Mouse (Mus musculus) CH12.LX (cell line): ENCODE results near the gene Capn3. TPM values are rescaled to one million over a fixed set of nuclear protein-coding genes. Genes with fewer than 3 reads are reported as not detected.

Experiments
- DNase-seq: peaks from one replicate; pipeline ENCODE4 v3.0.0-alpha.2; 2013; ENCODE audit errors: extremely low read depth
- H3K27ac ChIP-seq: 2 replicates; pipeline ENCODE4 v1.5.1; 2012; ENCODE audit warnings: low read depth, mild to moderate bottlenecking, control low read depth, moderate library complexity; ENCODE audit not compliant: insufficient read depth
- H3K27me3 ChIP-seq: replicated peaks from 2 replicates; pipeline ENCODE3; 2012; ENCODE audit warnings: inconsistent platforms
- H3K36me3 ChIP-seq, 2 experiments: replicated peaks in 1 of 2; 2 replicates each; pipeline versions ENCODE3 to v1.6.1; 2012; ENCODE audit warnings: inconsistent platforms in 1 of 2, low read length in 1 of 2, mild to moderate bottlenecking in 1 of 2, mixed read lengths in 1 of 2, moderate library complexity in 1 of 2; ENCODE audit not compliant: control insufficient read depth in 1 of 2, insufficient read depth in 1 of 2
- H3K4me1 ChIP-seq, 2 experiments: 2 replicates each; pipeline ENCODE4 v1.6.1; 2012; ENCODE audit warnings: inconsistent platforms in 1 of 2, moderate library complexity in 1 of 2; ENCODE audit not compliant: insufficient read depth in 2 of 2, control insufficient read depth in 1 of 2
- H3K4me2 ChIP-seq: 2 replicates; pipeline ENCODE4 v1.6.1; 2012; ENCODE audit warnings: low read depth, mild to moderate bottlenecking, control low read depth; ENCODE audit not compliant: poor library complexity, insufficient read depth, severe bottlenecking
- H3K4me3 ChIP-seq, 3 experiments: fragments of 150-350 bp in 1 of 3; sonication (generic) in 1 of 3; replicated peaks in 1 of 3; 2 replicates each; pipeline versions ENCODE3 to v1.5.1; 2011 to 2012; ENCODE audit warnings: low read depth in 2 of 3, low read length in 2 of 3, mild to moderate bottlenecking in 2 of 3, moderate library complexity in 2 of 3, control low read depth in 1 of 3, improper control_type of control experiment in 1 of 3, inconsistent platforms in 1 of 3, mixed read lengths in 1 of 3; ENCODE audit not compliant: poor library complexity in 1 of 3
- H3K79me2 ChIP-seq: replicated peaks from 2 replicates; pipeline ENCODE4 v1.6.1; 2012; ENCODE audit warnings: mild to moderate bottlenecking, moderate library complexity; ENCODE audit not compliant: control insufficient read depth, poor library complexity, insufficient read depth, severe bottlenecking; ENCODE audit errors: extremely low read depth
- H3K9ac ChIP-seq: 2 replicates; pipeline ENCODE4 v1.6.1; 2012; ENCODE audit warnings: low read depth, mild to moderate bottlenecking, control low read depth, moderate library complexity; ENCODE audit not compliant: insufficient read depth
- H3K9me3 ChIP-seq: replicated peaks from 2 replicates; pipeline ENCODE3; 2012; ENCODE audit warnings: low read length, inconsistent platforms, mixed read lengths
- BHLHE40 ChIP-seq: IDR thresholded peaks from 2 replicates; pipeline ENCODE4 v1.6.1; 2011; ENCODE audit warnings: mild to moderate bottlenecking, low read depth, low read length, improper control_type of control experiment
- CHD2 ChIP-seq: IDR thresholded peaks from 2 replicates; pipeline ENCODE4 v1.6.1; 2011; ENCODE audit warnings: low read length, improper control_type of control experiment
- ELF1 ChIP-seq: IDR thresholded peaks from 2 replicates; pipeline ENCODE4 v1.6.1; 2014; ENCODE audit warnings: low read depth, mild to moderate bottlenecking, inconsistent platforms, low read length, improper control_type of control experiment
- EP300 ChIP-seq: IDR thresholded peaks from 2 replicates; pipeline ENCODE4 v1.6.1; 2011; ENCODE audit warnings: low read length, improper control_type of control experiment
- JUN ChIP-seq: IDR thresholded peaks from 2 replicates; pipeline ENCODE4 v1.6.1; 2011; ENCODE audit warnings: low read depth, mild to moderate bottlenecking, low read length, improper control_type of control experiment, moderate library complexity; ENCODE audit not compliant: insufficient read depth
- JUND ChIP-seq: conservative IDR thresholded peaks from 2 replicates; pipeline ENCODE4 v1.6.1; 2011; ENCODE audit warnings: low read depth, low read length, improper control_type of control experiment
- MAX ChIP-seq: IDR thresholded peaks from 2 replicates; pipeline ENCODE4 v1.6.1; 2011; ENCODE audit warnings: low read length, improper control_type of control experiment
- MAZ ChIP-seq: IDR thresholded peaks from 2 replicates; pipeline ENCODE4 v1.6.1; 2012; ENCODE audit warnings: low read depth, mild to moderate bottlenecking, inconsistent platforms, low read length, improper control_type of control experiment, moderate library complexity
- MYC ChIP-seq: IDR thresholded peaks from 2 replicates; pipeline ENCODE4 v1.6.1; 2011; ENCODE audit warnings: low read depth, mild to moderate bottlenecking, improper control_type of control experiment, low read length
- NRF1 ChIP-seq: IDR thresholded peaks from 2 replicates; pipeline ENCODE4 v1.6.1; 2014; ENCODE audit warnings: low read depth, mild to moderate bottlenecking, inconsistent platforms, low read length, improper control_type of control experiment, moderate library complexity
- POLR2AphosphoS2 ChIP-seq: IDR thresholded peaks from 2 replicates; pipeline ENCODE4 v1.6.1; 2011; ENCODE audit warnings: low read depth, low read length, improper control_type of control experiment
- SIN3A ChIP-seq: IDR thresholded peaks from 2 replicates; pipeline ENCODE4 v1.6.1; 2012; ENCODE audit warnings: low read length, improper control_type of control experiment, inconsistent platforms
- ZC3H11A ChIP-seq: IDR thresholded peaks from 2 replicates; pipeline ENCODE4 v1.6.1; 2012; ENCODE audit warnings: low read depth, mild to moderate bottlenecking, inconsistent platforms, low read length, improper control_type of control experiment
- ZKSCAN1 ChIP-seq: IDR thresholded peaks from 2 replicates; pipeline ENCODE4 v1.6.1; 2012; ENCODE audit warnings: low read depth, inconsistent platforms, low read length, improper control_type of control experiment, borderline replicate concordance
- dilution Hi-C: fragments of 300-500 bp; cut with MboI; formaldehyde crosslinking; loops from 2 replicates; pipeline ENCODE4 v1.14.3; 2020; ENCODE audit warnings: low sequenced_read_pairs; ENCODE audit not compliant: extremely low pct_unique_long_range_greater_than_20kb, extremely low pct_ligation_motif_present
- in situ Hi-C: fragments of 300-500 bp; cut with MboI; formaldehyde crosslinking; loops from 3 replicates; pipeline ENCODE4 v1.14.3; 2019; ENCODE audit warnings: low sequenced_read_pairs, low pct_ligation_motif_present, low pct_unique_long_range_greater_than_20kb, mixed read lengths
- polyA plus RNA-seq: library from polyadenylated mRNA; unstranded; fragments of >175 nt; gene quantifications from 2 replicates; pipeline ENCODE4 v1.2.1, GENCODE M21; 2012; ENCODE audit warnings: low read depth; ENCODE audit not compliant: insufficient read length
- total RNA-seq, 2 experiments: library from RNA; depleted of rRNA; stranded (reverse); fragments of 300-350 nt in 1 of 2; fragments of >200 nt in 1 of 2; gene quantifications; 2 replicates each; pipeline ENCODE4 v1.2.3; 2012 to 2014

Gene Capn3
- total and polyA plus RNA-seq, 3 experiments = 3.2 to 7.4 (median 7.2) TPM

DNA sequence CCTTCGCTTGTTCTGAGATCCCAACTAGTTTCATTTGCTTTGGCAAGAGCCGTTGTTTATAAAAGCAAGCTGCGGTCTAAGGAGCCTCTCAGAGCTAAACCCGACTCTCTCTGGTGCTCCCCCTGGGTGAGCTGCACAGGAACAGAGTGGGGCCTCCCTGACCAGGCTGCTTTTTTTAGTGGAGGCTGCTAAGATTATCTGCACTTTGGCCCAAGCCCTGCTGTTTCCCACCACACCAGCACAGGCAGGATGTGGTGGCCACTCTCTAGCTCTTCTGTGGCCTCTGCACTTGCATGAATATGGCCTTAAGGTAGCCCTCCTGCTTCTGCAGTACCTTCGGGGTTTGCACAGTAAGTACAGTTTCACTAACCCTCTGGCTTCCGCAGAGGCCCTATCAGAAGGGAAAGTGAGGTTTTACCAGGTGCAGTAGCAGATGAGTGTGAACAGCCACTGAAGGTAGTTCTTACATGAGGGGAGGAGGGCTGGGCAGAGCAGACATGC, 44.2 kb downstream of the Capn3 start (continued):
- TF ChIP-seq SIN3A (peak; percentile 45; the same call in 1 of the 2 replicates), JUND (no peak), ZKSCAN1 (no peak; the same call in 1 of the 2 replicates)
- TF ChIP-seq, all 38 proteins: peak for 11

DNA sequence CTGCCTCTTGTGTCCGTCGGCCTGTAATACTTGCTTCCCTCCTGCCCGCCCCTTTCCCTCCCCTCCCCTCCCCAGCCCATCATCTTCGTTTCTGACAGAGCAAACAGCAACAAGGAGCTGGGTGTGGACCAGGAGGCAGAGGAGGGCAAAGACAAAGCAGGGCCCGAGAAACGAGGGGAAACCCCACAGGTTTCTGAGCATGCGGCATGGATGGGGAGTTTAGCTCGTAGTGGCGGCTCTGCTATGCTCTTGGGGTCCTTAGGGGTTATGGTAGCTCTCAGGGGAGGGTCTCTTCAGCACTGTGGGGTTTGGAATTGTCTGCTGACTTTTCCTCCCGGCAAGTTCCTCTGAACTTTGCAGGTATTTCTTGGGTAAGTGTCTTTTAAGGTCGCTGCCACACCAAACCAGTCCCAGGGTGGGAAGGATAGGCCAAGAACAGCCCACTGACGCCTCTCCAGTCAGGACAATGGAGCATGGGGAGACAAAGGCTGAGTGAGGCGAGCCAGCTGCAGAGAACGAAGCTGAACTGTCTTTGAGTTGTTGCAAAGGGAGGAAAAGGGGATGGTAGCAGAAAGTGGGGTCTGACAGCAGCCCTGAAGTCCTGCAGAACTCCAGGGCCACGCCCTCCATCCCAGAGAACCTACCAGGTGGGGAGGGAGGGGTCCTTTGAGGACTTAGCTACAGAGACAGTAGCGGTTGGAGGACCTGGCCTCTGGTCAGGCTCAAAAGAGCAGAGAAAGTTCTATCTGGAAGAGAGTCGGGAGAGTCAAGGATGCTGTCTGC, 45.5 kb downstream of the Capn3 start:
- peaks cover 9 to 46% of the 10 kb centered on the region in 2 experiments for H3K36me3 ChIP-seq
- peak overlapping the region; percentile 89 for H3K4me2 ChIP-seq
- no peaks in the 10 kb centered on the region for H3K9me3 ChIP-seq
- H3K4me1 ChIP-seq = peaks cover 31 to 62% of the 10 kb centered on the region in 2 experiments
- peak overlapping the region in 1 of 3 experiments; percentile 33 for H3K4me3 ChIP-seq
- no peaks in the 10 kb centered on the region for H3K27me3 ChIP-seq
- in situ Hi-C loops (no loop called here), dilution Hi-C loops (no loop called here)
- H3K27ac ChIP-seq = no peak overlapping the region
- H3K79me2 ChIP-seq = no peaks in the 10 kb centered on the region
- TF ChIP-seq ZC3H11A (no peak), NRF1 (peak; percentile 68), SIN3A (no peak), BHLHE40 (no peak), MAX (0 out of 2 replicates have a peak, but pooled peaks have one; percentile 40), MYC (0 out of 2 replicates have a peak, but pooled peaks have one; percentile 25), EP300 (no peak), MAZ (peak; percentile 46; the same call in 1 of the 2 replicates), ELF1 (no peak)
- H3K9ac ChIP-seq = 0 out of 2 replicates have a peak overlapping the region, but pooled peaks have one; percentile 3
- peak; percentile 60 for DNase-seq

DNA sequence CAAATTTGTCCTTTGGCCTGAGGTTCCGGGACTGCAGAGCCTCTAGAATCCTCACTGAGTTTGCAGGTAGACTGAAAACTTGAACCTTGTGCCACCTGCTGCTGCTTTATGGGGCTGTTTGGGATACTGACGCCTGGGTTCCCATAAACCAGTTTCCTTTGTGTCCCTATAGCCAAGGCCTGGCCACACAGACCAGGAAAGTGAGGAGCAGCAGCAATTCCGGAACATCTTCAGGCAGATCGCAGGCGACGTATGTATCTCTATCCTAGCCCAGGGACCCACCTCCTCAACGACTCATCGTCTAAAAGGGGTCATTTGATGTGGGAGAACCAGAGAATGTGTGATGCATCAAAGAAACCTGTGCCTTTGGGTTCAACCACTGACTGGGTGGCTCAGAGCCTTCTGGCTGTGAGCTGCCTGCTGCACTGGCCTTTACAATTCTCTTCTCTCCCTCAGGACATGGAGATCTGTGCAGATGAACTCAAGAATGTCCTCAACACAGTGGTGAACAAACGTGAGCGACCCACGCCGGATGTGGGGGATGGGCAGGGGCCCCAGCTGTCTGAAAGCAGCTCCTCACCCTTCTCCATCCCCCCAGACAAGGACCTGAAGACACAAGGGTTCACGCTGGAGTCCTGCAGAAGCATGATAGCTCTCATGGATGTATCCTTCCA, 46.2 kb downstream of the Capn3 start:
- in situ Hi-C loops = no loop called here
- Histone ChIP-seq H3K79me2 (no peaks in the 10 kb centered on the region), H3K4me1 (peaks cover 31 to 62% of the 10 kb centered on the region in 2 experiments), H3K36me3 (peaks cover 12 to 46% of the 10 kb centered on the region in 2 experiments), H3K9me3 (no peaks in the 10 kb centered on the region), H3K27me3 (no peaks in the 10 kb centered on the region), H3K27ac (no peak overlapping the region), H3K4me2 (no peak overlapping the region), H3K9ac (no peak overlapping the region), H3K4me3 (no peak overlapping the region)
- DNase-seq = no peak
- dilution Hi-C loops = no loop called here
- no peak for TF ChIP-seq JUN
- peak; percentile 54; the same call in 1 of the 2 replicates for TF ChIP-seq CHD2
- TF ChIP-seq BHLHE40 = peak; percentile 51
- TF ChIP-seq POLR2AphosphoS2 = 0 out of 2 replicates have a peak, but pooled peaks have one; percentile 45
